Mouse (Mus musculus) c-Kit-positive CD71-negative TER-119-negative erythroid progenitor cells, embryonic 14.5 days (primary cell): Measurements from ENCODE around the gene Gm17334.

Experiments
- DNase-seq: peaks from one replicate; pipeline ENCODE4 v3.0.0-alpha.2; 2013; ENCODE audit warnings: low read depth

Gm17334 gene

GRCm38 (mm10) chr11:53773087-53773486, at the start of gene Gm17334:
Gm17334 (minus strand) TSS chr11:53773187.
- DNase-seq = no peak

GRCm38 (mm10) chr11:53821945-53822338, 49.0 kb upstream of the Gm17334 start:
- DNase-seq = no peak

GRCm38 (mm10) chr11:53821230-53821944, 48.4 kb upstream of the Gm17334 start:
- no peak for DNase-seq

GRCm38 (mm10) chr11:53820516-53821170, 47.7 kb upstream of the Gm17334 start:
- no peak for DNase-seq

DNA sequence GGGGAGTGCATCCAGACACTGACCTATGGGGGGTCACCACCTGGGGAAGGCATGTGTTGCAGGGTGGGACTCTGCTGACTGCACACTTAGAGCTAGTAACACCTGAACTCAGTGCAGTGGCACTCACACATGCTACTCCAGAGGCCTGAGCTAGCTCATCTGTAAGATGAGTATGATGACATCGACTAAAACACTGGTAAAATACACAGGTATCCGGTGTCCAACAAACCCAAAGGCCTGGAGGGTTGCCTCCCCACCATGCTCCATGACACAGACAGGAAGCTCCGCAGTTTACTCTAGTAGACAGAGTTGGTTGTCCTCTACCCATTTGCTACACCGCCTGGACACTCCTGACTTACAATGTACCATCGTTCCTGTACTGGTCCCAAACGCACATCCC, 46.5 kb upstream of the Gm17334 start:
- DNase-seq = no peak

DNA sequence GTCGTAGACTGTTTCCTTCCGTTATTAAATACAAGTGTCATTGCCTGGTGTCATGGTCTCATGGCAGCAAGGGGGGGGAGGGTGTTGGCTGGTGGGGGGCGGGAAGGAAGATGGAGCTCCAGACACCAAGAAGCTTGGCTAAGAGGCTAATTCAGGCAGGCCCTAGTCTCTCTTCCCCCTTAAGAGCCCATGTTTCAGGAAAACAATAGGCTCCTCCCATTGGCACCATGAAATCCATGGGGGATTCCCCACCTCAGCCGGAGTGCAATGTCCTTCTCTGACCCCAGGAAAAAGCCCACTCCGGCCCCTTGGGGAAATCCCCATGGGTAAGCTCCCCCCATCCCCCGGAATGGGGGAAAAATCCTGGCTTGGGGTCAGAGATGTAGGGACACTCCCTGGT, 45.8 kb upstream of the Gm17334 start:
- no peak for DNase-seq

DNA sequence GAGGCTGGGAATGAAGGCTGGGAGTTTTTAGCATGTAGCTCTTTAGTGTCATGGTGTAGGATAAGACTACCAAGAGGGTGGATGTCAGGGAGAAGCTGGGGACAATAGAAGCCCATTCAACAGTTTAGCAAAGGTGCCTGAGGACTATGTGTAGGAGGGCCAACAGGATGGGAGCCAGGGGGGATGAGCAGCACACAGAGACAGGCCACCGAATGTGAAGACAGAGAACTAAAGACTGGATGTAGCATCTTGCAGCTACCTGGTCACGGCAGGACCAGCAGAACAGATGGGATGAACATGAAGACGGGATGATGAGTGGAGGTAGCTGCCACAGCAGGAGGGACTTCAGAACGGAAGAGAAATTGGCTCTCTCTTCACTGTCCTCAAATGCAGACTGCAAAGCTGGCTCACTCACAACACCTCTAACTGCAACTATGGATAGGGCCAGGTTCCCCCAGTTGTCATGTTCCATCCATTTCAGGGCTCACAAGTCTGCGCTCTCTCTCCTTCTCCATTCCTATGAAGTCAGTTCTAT, 43.9 kb upstream of the Gm17334 start:
- DNase-seq = no peak

GRCm38 (mm10) chr11:53814810-53815209, 41.8 kb upstream of the Gm17334 start:
- DNase-seq = no peak

- no peak for DNase-seq
These were observed 40.2 kb upstream of the Gm17334 start for GRCm38 (mm10) chr11:53813001-53813868.

GRCm38 (mm10) chr11:53811312-53811711, 38.3 kb upstream of the Gm17334 start:
- DNase-seq = no peak

DNA sequence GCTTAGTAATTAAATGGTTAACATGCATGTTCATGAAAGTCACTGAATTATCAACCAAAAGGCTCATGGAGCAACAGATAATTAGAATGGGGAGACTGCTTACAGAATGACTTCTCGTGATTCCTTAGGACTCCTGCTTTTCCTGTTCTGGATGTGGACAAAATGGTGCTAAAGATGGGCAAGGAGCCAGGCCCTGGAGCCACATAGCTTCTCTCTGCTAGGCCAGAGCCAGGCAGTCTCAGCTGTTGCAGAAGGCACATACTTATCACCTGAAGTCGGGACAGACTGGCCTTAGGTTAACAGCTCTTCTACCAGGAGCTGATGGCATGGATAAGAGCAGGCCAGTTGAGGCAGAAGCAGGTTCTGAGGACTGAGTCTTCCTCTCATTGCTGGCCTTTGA, 37.8 kb upstream of the Gm17334 start:
- DNase-seq = no peak

GRCm38 (mm10) chr11:53810156-53810555, 37.2 kb upstream of the Gm17334 start:
- no peak for DNase-seq

GRCm38 (mm10) chr11:53809354-53809753, 36.4 kb upstream of the Gm17334 start:
- DNase-seq = no peak

GRCm38 (mm10) chr11:53805786-53806185, 32.8 kb upstream of the Gm17334 start:
- DNase-seq = no peak

DNA sequence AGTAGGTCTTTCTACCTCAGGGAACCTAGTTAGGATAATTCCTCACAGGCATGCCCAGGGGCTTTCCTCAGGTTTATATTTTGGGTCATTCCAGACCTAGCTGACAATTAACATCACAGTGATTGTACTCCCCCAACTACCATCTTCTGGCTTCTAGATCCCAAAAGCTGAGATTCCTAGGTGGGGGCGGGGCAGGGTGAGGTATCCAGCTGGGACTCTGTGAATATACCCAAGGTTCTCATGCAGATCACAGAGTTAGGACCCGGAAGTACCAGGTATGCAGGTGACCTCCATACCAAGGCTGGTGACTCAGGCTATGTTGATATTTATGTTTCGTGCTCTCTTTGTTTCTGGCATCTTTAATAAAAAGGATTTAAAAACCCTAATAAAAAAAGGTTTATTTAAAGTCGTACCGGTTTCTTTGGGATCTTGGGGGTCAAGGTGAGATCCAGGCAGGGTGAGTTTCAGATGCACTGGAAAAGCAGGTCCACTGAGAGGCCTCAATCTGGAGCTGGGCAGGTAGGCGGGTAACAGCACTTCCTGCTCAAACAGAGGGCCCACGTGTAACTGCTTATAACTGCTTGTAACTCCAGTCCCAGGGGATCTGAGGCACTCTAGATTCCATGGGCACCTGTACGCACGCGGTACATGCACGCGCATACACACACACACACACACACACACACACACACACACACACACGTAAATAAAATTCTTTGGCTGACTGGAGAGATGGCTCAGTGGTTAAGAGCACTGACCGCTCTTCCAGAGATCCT, 31.8 kb upstream of the Gm17334 start:
- DNase-seq = no peak

DNA sequence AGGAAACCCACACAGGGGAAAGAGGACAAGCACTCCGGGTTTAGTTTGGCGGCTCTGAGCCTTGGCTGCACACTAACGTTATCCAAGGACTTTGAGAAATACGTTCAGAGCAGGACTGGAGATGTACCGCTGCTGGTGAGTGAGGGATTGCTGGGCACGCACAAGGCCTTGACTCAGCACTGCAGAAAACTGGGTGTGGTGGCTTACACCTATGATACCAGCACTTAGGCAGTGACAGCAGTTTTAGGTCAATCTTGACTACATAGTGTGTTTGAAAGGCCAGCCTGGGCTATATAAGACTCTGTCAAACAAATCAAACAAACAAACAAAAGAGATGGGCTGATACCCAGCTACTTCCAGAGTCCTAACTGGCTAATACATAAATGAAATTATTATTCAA, 30.5 kb upstream of the Gm17334 start:
- no peak for DNase-seq

- DNase-seq = no peak
These were observed 30.1 kb upstream of the Gm17334 start for GRCm38 (mm10) chr11:53803093-53803492.

DNA sequence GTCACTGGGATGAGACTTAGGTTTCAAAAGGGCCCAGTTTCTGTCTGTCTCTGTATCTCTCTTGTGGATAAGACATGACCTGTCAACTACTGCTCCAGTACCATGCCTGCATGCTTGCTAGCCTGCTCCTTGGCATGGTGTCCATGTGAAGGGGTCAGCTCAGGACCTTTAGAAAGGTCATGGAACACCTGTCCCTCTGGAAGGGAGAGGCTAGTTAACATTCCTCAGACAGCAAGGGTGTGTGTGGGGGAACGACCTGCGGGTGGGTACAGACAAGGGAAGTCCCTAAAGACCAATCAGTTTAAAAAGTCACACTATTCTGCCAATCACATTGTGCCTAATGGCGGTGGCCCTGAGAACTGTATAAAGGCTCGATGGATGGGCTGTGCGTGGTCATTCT, 28.0 kb upstream of the Gm17334 start:
- DNase-seq = no peak

- no peak for DNase-seq
These were observed 27.0 kb upstream of the Gm17334 start for GRCm38 (mm10) chr11:53800036-53800435.

DNA sequence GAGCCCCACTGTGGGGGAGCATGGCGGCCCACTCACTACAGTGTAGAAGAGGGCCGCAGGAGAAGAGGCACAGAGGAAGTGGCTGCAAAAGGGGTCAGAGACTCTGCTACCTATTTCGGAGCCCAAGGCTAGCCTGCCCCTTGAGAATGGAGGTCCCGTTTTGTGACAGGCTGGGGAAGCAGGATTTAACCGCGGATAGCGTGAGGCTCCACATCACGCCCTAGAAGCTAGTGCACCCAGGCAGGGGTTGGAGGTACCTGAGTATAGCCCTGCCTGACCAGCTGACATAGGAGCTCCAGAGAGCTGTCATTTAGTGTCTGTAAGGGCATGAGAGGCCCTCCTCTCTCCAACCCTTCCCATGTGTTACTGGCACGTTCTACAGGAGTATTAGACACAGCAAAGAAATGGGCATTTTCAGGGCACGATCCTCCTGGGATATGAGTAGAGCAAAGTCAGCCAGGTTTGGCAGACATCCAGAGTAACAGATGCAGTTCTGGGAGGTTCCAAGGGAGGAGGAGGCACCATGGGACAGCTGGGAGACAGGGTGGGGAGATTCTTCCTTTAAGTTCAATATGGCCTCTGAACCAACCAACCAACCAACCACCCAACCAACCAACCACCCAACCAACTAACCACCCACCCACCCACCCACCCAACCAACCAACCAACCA, 25.2 kb upstream of the Gm17334 start:
- no peak for DNase-seq

GRCm38 (mm10) chr11:53797386-53797920, 24.5 kb upstream of the Gm17334 start:
- no peak for DNase-seq
